Mouse (Mus musculus) C2C12 (cell line): ENCODE measurements around the gene Pitx3. TPM values are rescaled to one million over a fixed set of nuclear protein-coding genes. Genes with fewer than 3 reads are reported as not detected.

Experiments
- H3K27me3 ChIP-seq: one replicate; pipeline ENCODE4 v1.6.1; 2011; ENCODE audit not compliant: control insufficient read depth, insufficient read depth, insufficient read length
- H3K36me3 ChIP-seq: one replicate; pipeline ENCODE4 v1.6.1; 2011; ENCODE audit not compliant: control insufficient read depth, insufficient read depth
- H3K4me3 ChIP-seq: one replicate; pipeline ENCODE4 v1.5.1; 2011; ENCODE audit warnings: mild to moderate bottlenecking, control low read depth; ENCODE audit not compliant: poor library complexity, insufficient read depth, severe bottlenecking
- H3K79me2 ChIP-seq: one replicate; pipeline ENCODE4 v1.6.1; 2011; ENCODE audit not compliant: control insufficient read depth, insufficient read depth
- H3K79me3 ChIP-seq: one replicate; pipeline ENCODE4 v1.6.1; 2011; ENCODE audit warnings: low read depth, control low read depth
- H3ac ChIP-seq: one replicate; pipeline ENCODE3; 2011; ENCODE audit warnings: low read depth; ENCODE audit not compliant: control insufficient read depth, insufficient read length
- CEBPB ChIP-seq: IDR thresholded peaks from one replicate; pipeline ENCODE4 v1.6.1; 2011; ENCODE audit warnings: low read depth, mild to moderate bottlenecking, control low read depth, moderate library complexity
- CTCF ChIP-seq: IDR thresholded peaks from one replicate; pipeline ENCODE4 v1.5.1; 2011; ENCODE audit not compliant: control insufficient read depth, insufficient read depth, insufficient read length
- FOSL1 ChIP-seq: IDR thresholded peaks from one replicate; pipeline ENCODE4 v1.8.0; 2011; ENCODE audit warnings: mild to moderate bottlenecking, low read length; ENCODE audit not compliant: poor library complexity, insufficient read depth, severe bottlenecking
- MAX ChIP-seq: IDR thresholded peaks from one replicate; pipeline ENCODE4 v1.6.1; 2011; ENCODE audit warnings: mild to moderate bottlenecking, control low read depth
- MYOD1 ChIP-seq: IDR thresholded peaks from one replicate; pipeline ENCODE4 v1.6.1; 2011; ENCODE audit warnings: low read depth; ENCODE audit not compliant: control insufficient read depth, insufficient read length
- MYOG ChIP-seq: IDR thresholded peaks from one replicate; pipeline ENCODE4 v1.6.1; 2011; ENCODE audit not compliant: control insufficient read depth, insufficient read length; ENCODE audit errors: extremely low read depth
- USF1 ChIP-seq: IDR thresholded peaks from one replicate; pipeline ENCODE4 v1.6.1; 2011; ENCODE audit warnings: low read depth, mild to moderate bottlenecking, control low read depth, moderate library complexity
- polyA plus RNA-seq: library from polyadenylated mRNA; unstranded; fragments of >200 nt; fragmentation: generic; extraction: Trizol; gene quantifications from one replicate; pipeline ENCODE4 v1.2.1, GENCODE M21; 2012; ENCODE audit warnings: missing spikeins

Gene Pitx3
- polyA plus RNA-seq, 1 experiment, result 8.3 TPM

DNA sequence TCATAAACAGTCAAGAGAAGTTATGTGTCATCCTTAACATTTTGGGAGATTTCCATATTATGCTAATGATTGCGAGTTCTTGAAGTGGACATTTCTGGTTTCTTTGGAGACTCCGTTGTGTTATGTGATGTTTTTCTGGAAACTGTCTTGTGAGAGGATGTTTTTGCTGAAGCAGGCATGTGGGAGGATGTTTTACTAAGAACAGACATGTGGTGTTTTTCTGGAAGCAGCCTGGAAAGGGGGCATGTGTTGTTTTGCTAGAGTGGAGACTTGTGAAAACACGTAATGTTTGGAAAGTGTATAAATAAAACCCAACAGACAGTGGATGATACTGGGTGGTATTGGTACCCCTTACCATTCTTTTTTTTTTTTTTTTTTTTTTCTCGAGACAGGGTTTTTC, 52.8 kb downstream of the Pitx3 start:
- H3K79me3 ChIP-seq, result no peaks in the 10 kb centered on the region
- H3K36me3 ChIP-seq, result no peaks in the 10 kb centered on the region
- no peaks in the 10 kb centered on the region for H3K79me2 ChIP-seq
- H3K4me3 ChIP-seq, result no peak overlapping the region
- TF ChIP-seq CEBPB (no peak), USF1 (no peak), CTCF (no peak), FOSL1 (no peak), MYOG (no peak), MAX (no peak), MYOD1 (no peak)
- no peak overlapping the region for H3ac ChIP-seq
- no peaks in the 10 kb centered on the region for H3K27me3 ChIP-seq

- H3K4me3 ChIP-seq, result no peak overlapping the region
- H3K27me3 ChIP-seq, result no peaks in the 10 kb centered on the region
- H3ac ChIP-seq, result no peak overlapping the region
- no peaks in the 10 kb centered on the region for H3K36me3 ChIP-seq
- TF ChIP-seq MYOG (no peak), USF1 (no peak), MYOD1 (no peak), CTCF (no peak), FOSL1 (no peak), CEBPB (no peak), MAX (no peak)
- no peaks in the 10 kb centered on the region for H3K79me3 ChIP-seq
- H3K79me2 ChIP-seq, result no peaks in the 10 kb centered on the region
Observed at GRCm38 (mm10) chr19:46094144-46094543, 54.0 kb downstream of the Pitx3 start.

- Histone ChIP-seq H3K27me3 (no peaks in the 10 kb centered on the region), H3K4me3 (no peak overlapping the region), H3K79me2 (no peaks in the 10 kb centered on the region), H3ac (no peak overlapping the region), H3K79me3 (no peaks in the 10 kb centered on the region), H3K36me3 (no peaks in the 10 kb centered on the region)
- TF ChIP-seq CTCF (no peak), MAX (no peak), MYOG (no peak), FOSL1 (no peak), MYOD1 (no peak), CEBPB (no peak)
Observed at GRCm38 (mm10) chr19:46091641-46092040, 56.5 kb downstream of the Pitx3 start.

DNA sequence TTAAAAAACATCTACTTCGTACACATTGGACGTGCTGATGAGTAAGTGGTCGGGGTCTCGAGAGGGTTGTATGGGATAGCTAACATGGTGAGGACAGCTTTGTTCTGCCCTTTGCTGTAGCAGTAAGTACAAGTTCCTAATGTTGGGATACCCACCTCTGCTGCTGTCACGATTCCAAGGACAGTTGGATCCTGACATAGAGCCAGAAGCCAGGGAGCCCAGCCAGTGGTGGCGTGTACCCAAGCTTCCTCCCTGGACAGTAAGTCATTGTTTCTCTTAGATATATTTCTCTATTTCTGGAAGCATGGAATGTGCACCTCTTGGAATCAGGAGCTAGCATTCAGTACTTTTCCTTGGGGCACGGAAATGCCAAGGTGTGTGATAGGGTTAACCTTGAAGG, 60.3 kb downstream of the Pitx3 start:
- Histone ChIP-seq H3ac (no peak overlapping the region), H3K79me3 (no peaks in the 10 kb centered on the region), H3K27me3 (no peaks in the 10 kb centered on the region), H3K36me3 (peaks cover 28% of the 10 kb centered on the region), H3K4me3 (no peak overlapping the region), H3K79me2 (no peaks in the 10 kb centered on the region)
- no peak for TF ChIP-seq MAX
- no peak for TF ChIP-seq CEBPB
- TF ChIP-seq USF1, result no peak
- TF ChIP-seq MYOD1, result no peak
- no peak for TF ChIP-seq MYOG
- TF ChIP-seq FOSL1, result no peak
- no peak for TF ChIP-seq CTCF

DNA sequence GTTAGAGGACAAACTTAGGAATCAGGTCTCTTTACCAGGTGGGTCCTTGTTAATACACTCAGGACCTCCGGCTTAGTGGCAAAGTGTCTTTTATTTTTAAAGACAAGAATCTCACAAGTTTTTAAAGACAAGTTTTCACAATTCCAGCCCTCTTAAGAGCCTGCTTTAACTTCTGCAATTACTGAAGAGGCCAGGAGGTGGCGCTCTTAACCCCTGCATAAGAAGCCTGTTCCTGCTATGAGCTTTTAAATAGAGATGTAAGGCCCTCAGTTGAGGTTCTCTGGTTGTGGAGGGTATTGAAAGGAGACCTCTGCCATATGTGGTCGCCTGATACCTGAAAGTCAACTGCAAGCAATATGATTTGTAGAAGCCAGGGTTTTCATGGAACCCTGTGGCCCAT, 61.8 kb downstream of the Pitx3 start:
- TF ChIP-seq MYOG (no peak), CEBPB (no peak), MYOD1 (no peak), MAX (no peak), CTCF (no peak), FOSL1 (no peak), USF1 (no peak)
- no peaks in the 10 kb centered on the region for H3K27me3 ChIP-seq
- no peak overlapping the region for H3ac ChIP-seq
- peaks cover 2% of the 10 kb centered on the region for H3K79me3 ChIP-seq
- H3K36me3 ChIP-seq, result peaks cover 43% of the 10 kb centered on the region
- H3K4me3 ChIP-seq, result no peak overlapping the region
- H3K79me2 ChIP-seq, result peaks cover 6% of the 10 kb centered on the region

Other genes starting within 250 kb of the Pitx3 start
- 6.4 TPM for gene Armh3, start 149.8 kb downstream of the Pitx3 start, polyA plus RNA-seq
- 14.6 TPM for gene Hps6, start 144.8 kb downstream of the Pitx3 start, polyA plus RNA-seq
- gene Pprc1, start 103.4 kb downstream of the Pitx3 start, polyA plus RNA-seq, result 30.6 TPM
- gene Ldb1, start 103.1 kb downstream of the Pitx3 start, polyA plus RNA-seq, result 80.5 TPM
- 74.3 TPM for gene Nolc1, start 72.5 kb downstream of the Pitx3 start, polyA plus RNA-seq
- gene Elovl3, start 16.4 kb downstream of the Pitx3 start, polyA plus RNA-seq, result 0.37 TPM
- 40.8 TPM for gene Gbf1, start 4.2 kb upstream of the Pitx3 start, polyA plus RNA-seq
- gene Nfkb2, start 156.0 kb upstream of the Pitx3 start, polyA plus RNA-seq, result 47.8 TPM
- gene Psd, start 178.8 kb upstream of the Pitx3 start, polyA plus RNA-seq, result 11.8 TPM
- gene Fbxl15, start 179.9 kb upstream of the Pitx3 start, polyA plus RNA-seq, result 13.1 TPM
- 161 TPM for gene Cuedc2, start 190.4 kb upstream of the Pitx3 start, polyA plus RNA-seq
- gene Mfsd13a, start 192.8 kb upstream of the Pitx3 start, polyA plus RNA-seq, result 1.3 TPM
- gene 2310034G01Rik, start 202.0 kb upstream of the Pitx3 start, polyA plus RNA-seq, result 0.92 TPM
- 149 TPM for gene Actr1a, start 247.4 kb upstream of the Pitx3 start, polyA plus RNA-seq
- 17.8 TPM for gene Sufu, start 248.6 kb upstream of the Pitx3 start, polyA plus RNA-seq